Mouse (Mus musculus) urinary bladder, postnatal 25 days (tissue): ENCODE measurements around the gene Plcd1.
A peak's percentile ranks its signal among the peaks of the same experiment; 100 is the strongest.

Experiments
- DNase-seq: peaks from one replicate; pipeline ENCODE4 v3.0.0; 2022; ENCODE audit warnings: low spot score

The Plcd1 gene

DNA sequence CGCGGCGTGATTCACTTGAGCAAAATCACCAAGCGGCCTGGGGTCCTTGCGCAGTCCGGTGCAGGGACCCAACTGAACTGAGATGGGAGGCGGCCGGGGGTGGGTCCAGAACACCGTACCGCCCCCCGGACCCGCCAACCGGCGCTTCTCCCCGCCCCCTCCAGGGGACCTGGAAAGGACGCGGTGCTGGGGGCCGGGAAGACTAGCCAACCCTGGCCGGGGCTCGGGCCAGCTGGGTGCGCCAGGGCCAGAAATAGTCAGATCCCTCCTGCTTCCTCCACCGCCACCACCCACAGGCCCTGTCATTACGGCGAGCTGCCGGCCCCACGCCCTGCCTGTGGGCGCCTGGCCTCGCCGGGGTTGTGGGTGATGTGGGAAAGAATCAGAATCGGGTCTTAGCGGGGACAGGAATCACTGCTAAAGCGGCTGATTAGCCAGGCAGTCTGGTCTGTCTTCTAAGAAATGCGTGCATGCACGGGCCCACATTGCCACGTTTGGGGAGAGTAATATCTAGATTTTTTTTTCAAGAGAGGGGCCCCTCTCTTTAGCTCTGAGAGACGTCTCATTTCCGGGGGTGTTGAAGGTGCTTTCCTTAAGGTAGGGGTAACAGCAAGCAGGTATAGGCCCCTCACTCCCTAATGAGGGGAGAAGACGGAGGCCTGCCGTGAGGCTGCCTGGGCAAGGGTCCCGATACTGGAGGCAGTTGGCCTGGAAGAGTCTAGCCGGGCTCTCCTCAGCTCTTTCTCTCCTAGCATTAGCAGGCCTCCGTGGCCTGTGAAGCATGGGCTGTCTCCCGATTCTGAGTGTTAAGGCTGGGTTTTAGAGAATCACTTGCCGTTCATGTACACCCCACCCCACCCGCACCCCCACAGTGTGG is at the start of gene Plcd1:
Gene Plcd1, minus strand, starts transcription at position 84 of the 877 bp plus-strand sequence.
- peak; percentile 87 for DNase-seq

DNA sequence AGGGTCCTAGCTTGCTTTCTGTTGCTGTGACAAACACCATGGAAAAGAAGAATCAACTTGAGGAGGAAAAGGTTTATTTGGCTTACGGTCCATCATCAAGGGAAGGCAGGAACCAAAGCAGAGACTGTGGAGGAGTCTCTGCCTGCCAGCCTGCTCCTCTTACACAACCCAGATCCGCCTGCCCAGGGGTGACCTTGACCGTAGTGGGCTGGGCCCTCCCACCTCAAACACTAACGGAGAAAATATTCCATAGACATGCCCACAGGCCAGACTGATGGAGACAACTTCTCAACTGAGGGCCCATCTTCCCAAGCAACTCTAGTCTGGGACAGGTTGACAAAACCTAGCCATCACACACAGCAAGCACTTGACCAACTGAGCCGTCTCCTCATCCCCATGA is 48.8 kb upstream of the Plcd1 start:
- no peak for DNase-seq

DNA sequence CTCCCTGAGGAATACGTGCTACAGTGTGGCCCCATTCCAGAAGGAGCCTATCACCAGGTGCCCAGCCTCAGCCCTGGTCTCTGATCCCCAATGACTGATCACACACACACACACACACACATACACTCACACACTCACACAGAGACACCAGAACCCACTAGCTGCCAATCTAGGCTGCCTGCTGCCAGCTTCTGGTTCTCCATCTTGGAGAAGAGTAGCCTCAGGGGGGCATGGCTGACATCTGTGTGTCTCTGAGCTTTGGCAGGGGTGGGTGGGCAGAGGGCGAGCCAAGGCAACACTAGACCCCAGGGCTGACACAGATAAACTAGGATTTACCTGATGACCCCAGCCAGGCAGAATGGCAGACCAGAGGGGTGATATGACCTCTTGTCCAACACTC is 45.5 kb upstream of the Plcd1 start:
- DNase-seq = no peak

DNA sequence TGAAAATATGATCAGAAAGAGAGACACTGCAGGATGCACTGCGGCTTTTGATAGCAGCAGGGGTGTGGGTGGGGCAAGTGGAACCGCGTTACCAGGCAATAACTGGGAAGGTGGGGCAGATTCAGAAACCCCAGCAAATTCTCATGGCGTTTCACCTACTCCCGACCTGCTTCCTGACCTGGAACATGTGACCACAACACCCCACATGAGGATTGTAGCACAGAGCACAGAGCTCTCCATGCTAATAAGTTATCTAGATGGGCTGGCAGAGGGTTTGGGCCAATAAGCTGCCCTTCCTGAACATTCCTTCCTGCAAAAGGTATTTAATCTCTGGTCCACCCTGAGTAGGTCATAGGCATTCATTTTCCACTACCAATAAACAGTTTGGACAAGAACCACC is 37.4 kb upstream of the Plcd1 start:
- no peak for DNase-seq

DNA sequence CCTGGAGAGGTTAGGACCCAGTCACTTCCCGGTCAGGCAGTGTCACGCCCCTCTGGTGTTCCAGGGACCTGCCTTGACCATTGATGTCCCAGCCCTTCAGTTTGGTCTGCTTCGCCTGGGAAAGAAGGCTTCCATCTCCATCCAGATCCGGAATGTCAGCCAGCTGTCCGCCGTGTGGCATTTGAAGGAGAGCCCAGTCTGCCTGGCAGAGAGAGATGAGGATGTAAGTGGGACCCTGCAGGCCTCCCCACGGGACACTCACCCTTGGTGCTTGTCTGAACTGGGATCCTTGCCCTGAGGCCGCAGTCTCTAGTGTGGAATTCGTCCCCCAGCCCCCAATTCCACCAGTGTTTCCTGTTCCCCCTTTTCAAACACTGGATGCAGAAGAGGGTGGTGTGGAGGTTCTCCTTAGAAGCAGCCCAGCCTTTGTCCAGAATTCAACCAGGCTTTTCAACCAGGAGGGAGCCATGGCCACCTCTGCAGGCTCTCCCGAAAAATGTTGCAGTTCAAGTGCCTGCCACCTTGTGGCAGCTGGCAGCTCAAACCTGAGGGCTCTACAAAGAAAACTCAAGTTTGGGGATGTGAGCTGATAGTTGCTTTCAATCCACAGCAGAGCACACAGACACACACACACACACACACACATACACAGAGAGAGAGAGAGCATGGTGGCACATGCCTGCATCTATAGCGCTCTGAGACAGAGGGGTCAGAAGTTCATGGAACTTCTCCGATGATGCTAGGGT is 35.3 kb upstream of the Plcd1 start:
- no peak for DNase-seq

DNA sequence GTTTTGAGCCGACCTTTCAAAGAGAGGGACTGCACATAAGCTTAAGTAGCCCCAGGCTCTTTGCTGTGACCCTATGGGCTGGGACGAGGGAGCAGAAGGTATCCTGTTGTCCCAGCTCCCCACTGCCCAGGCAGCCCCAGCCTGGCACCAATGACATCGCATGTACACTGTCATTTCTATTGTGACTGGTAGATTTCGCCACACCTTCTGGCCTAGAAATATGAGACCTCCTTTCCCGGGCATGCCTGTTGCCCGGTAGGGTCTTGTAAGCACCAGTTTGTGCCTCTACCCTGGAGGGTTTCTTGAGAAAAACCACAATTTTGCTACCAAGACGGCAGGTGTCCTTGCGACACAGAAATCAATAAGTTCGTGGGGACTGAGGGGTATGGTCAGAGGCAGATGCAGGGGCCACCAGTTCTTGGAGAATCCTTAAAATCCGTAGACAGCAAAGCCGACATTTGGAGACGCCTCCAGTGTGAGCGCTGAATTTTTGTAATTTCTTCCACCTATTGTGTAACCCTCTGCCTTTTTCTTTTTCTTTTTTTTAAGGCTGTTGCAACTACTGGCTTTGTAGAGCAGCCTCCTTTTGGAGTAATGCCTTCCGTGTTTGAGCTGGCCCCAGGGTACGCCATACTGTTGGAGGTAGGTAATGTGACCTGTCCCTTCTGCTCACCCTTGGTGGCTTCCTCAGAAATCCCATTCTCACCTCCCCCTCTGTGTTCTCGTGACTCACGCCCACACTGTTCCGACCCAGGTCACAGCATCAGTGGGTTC is 29.5 kb upstream of the Plcd1 start:
- no peak for DNase-seq

DNA sequence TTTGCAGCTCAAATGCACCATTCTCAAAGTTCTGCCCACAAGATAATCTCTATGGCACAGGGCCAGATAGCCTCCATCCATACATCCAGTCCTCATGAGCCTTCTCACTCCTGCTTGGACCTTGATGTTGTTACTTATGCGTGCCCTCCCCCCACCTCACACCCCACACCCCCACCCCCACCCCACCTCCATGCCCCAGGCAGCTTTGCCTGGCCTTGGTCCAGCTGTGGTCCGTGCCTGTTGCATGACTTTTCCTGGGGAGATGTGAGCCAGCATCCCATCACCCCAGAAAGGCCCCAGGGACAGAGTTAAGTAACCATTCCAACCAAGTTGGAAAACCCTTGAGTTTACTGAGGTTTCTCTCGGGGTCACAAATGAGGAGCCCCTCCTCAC is 26.9 kb upstream of the Plcd1 start:
- DNase-seq = no peak

DNA sequence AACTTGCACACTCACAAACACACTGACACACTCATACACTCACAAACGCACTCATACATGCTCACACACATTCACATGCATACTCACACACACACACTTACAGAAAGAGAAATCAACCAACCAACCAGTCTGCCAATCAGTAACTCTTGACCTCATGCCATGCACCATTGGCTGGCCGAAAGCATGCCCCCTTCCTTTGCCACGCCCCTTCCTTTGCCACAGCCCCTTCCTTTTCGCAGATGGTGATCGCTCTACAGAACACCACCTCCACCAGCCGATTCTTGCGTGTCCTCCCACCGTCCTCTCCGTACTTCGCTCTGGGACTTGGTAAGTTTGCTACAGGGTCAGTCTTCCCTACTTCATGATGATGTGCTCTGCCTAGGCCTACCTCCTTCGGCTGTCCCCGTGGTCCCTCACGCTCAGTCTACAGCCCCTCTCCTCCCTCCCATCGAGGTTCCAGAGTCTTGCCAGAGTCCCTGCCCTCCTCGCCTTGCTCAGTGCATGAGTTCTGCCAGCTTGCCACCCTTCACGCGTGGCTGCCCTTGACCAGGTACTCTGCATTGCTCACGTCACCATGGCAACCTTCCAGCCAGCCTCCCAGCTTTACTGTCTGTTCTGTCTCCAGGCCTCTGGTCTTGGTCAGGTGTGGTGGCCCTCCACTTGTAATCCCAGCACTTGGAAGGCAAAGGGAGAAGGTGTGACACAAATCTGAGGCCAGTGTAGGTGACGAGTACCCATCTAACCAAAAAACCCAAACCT is 26.3 kb upstream of the Plcd1 start:
- no peak for DNase-seq

DNA sequence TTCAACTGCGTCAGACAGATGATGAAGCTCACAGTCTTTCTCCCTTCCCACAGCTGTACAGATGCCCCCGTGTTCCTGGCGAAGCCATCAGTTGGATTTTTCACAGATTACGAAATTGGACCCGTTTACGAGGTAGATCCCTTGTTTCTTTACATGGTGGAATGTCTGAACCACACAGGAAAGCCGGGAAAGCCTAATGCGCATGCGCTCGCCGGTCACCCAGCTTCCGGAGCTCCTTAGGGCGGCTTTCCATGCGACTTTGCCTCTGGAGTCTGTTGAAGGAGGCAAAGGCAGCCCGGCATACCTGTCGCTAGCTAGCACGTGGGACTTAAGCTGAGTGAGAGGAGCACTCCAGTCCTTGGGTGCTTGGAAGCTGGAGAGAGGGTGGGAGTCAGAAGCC is 21.6 kb upstream of the Plcd1 start:
- no peak for DNase-seq

DNA sequence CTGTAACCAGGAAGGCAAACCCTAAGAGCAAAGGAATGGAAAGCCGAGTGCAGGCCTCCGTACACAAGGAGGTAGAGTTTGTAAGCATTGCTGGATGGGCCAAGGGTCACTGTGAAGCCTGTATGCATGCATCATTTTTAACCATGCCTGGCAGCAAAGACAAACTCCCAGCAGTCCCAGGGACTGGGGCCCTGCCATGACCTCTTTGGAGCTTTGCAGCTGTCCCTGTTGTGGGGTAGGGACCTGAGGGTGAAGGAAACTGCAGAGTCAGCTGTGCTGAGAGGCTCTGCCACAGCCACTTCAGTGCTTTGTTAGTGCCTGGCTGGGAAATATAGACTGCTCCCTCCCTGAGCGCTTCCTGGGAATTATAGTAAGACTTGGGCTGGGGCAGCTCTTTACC is 17.3 kb upstream of the Plcd1 start:
- no peak for DNase-seq

DNA sequence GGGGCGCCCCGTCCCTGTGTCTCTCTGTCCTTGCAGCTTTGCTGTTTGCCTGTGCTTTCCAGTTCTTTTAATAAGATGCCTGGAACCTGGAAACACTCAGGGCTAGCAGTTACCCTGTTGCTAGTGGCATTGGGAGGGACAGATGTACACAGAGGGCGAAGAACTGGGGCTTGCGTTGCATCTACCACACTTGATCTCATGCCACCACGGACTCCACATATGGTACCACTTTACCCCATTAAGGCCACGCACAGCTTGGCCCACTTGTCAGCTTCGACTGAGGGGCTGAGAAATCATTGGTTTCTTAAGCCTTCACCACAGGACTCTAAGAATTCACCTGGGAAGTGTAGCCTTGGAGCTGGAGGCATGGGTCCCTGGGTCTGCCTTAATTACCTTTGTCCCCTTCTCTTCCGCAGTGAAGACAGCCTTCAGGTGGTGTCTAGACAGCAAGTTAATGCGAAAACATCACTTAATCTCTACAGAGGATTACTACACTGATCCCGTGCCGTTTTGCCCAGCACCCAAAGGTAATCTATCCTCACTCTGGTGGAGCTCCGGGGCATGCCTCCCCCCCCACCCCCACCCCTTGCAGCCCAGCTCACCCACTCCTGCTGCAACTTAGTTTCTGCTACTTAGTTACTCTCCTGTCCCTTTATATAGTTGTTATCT is 16.5 kb upstream of the Plcd1 start:
- DNase-seq = no peak

DNA sequence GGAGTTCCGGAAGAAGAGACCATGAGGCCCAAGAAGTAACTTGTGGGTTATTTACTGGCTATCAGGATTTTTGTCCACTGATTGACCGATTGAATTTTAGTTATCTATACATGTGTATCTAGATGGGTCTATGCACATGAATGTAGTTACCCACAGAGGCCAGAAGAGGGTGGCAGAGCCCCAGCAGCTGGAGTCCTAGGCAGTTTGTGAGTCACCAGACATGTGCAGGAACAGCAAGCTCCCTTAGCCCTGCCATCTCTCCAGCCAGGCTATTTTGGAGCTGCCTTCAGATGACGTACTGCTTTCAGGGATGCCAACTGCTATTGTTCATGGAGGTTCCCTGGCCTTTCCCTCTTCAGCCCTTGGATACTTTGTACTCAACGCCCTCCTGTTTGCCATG is 14.3 kb upstream of the Plcd1 start:
- DNase-seq = no peak

DNA sequence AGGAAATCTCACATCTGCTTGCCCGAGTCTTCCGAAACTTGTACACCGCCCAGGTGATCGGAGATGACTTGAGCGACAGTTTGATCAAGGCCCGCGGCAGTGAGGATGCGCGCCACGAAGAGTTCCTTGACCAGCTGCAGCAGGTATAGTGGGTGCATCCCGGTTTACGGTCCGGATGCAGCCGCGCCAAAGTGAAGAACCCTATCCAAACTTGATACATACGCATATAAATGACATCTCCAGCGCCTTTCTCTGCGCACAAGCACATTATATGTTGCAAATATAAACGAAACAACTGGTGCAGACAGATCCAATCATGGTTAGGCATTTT is 9.4 kb upstream of the Plcd1 start:
- DNase-seq = no peak

DNA sequence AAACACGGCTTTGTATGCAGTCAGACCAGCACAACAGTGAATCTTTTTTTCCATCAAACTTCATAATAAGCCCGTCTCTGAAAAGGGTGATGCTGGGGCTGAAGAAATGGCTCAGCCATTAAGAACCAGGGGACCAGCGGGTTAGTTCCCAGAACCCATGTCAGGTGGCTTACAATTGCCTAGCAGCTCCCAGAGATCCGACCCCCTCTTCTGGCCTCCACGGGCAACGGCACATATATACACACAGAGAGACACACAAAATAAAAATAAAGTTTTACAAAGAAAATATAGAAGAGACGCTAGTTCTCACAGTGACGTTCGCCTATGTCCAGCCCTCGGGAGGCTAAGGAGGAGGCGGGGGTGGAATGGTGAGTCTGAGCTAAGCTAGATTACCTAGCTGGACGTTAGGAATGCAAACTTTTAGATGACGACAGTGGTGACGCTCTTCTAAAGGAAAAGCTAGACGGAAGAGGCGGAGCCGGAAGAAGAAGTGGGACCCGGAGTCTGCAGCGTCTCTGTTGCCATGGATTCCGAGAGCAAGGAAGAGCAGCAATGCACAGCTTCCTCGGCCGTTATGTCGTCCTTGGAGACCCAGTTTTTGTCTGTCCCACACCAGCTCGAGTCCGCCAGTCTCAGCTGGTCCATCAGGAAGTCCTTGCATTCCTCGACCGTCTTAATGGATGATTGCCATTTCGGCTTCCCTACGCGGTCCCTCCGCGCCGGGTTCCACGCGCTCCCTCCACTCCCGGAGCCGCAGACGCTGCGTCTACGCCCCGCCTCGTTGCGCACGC is 8.9 kb upstream of the Plcd1 start, which contains the start of gene Dlec1:
Gene Dlec1, plus strand, starts transcription at position 487 of the 791 bp plus-strand sequence.
- DNase-seq = peak; percentile 52

DNA sequence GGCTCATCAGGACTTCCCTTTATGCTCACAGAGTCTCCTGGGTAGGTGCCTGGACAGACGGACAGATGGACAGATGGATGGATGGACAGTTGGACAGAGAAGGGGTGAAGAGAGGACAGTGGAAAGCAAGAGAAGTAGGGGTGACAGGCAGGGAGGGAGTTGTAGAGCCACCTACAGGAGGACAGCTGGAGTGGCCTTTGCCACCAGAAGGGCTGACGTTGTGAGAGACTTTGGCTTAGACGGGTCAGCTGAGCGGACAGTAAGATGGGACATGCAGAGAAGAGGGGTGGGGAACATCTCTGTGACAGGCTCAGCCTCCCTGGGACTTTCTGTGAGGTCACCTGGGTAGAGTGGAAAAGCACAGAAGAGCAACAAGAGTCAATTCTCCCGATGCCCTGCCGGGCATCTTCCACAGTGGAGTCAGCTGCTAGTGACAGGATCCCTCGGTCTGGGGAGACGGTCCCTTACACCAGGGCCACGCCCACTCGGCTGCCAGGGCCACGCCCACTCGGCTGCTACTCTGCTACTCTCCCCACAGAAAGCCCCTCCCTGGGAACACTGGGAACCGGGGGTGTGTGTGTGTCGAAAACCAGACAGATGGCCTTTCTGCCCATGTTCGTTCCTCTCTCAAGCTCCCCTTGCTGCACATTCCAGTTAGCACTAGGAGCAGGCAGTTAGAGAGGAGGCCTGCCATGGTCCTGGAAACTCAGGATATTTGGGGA is 7.0 kb upstream of the Plcd1 start:
- peak; percentile 24 for DNase-seq

DNA sequence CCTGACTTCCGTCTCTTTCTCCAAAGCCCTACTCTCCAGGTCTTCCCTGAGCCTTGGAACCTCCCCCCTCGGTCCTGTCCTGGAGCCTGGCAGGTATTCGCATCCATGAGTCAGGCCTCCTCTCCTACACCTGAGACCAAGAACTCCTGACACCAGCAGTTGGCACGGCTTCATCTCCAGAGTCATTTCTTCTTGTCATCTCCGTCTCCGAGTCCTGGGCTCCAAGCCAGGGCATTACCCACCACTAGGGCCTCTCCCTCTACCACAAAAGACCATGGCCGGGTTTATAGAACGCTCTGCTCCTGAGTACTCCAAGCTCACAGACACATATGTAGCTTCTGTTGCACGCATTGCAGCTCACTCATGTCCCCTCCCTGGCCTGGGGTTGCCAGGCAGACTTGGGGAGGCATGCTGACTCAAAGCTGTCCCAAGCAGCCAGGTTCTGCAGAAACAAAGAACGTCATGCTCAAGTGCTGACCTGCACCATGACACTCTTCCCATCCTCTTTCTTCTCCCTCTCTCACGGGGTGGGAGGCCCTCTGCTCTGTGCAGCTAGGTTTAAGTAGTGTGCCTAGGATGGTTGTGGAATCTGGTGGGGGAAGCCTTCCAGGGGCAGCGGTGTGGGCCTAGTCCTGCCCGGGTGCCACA is 1.3 kb upstream of the Plcd1 start:
- no peak for DNase-seq

DNA sequence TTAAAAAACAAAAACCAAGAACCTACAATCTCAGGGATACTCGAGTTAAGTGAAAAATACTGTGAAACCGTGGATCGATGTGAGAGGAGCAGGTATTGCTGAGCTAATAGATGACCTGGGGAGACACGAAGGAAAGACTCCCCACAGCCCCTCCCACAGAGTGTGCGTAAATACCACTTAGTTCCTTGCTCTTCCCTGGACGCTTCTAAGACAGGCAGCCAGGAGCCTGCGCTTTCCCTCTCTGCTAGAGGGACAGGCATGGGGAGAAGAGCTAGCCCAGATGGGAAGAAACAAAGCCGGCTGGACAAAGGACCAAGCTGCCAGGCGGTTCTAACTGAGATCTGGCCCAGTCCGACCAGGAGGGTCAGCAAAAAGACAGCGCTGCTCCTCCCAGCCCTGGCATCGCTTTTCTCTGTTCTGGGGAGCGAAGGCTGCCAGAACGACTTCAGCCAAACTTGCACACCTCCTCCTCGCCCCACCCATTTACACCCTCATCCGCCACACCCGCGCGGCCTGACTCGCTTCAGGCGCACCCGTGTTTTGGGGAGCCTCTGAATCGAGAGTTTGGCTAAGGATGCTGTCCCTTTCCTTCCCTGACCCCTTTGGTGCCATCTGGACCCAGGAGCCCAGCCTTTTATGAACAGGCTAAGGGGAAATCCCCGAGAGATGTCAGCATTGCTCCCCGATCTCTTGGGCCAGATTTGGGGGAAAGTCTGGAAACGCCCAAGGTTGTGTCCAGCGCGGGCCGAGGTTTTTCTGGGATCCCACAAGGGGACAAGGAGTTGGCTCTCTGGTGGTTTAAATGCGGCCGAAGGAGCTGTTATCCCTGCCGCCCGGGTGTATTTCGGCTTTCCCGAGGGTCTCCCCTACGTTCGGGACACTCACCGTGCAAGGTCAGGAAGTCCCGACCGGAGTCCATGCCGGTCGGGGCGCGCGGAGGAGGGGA is 556 bp downstream of the Plcd1 start:
- DNase-seq = peak; percentile 40
